Mouse (Mus musculus) gastrocnemius, postnatal 36 days (tissue): ENCODE measurements around the gene Gk2. TPM values are rescaled to one million over a fixed set of nuclear protein-coding genes. Genes with fewer than 3 reads are reported as not detected.

Experiments
- total RNA-seq, 2 experiments: library from RNA; stranded (reverse); gene quantifications; 2 replicates each; pipeline ENCODE4 v1.2.3; 2021

The Gk2 gene
- total RNA-seq, 2 experiments from 2014 or later, result not detected

Other genes starting within 250 kb of the Gk2 start
- not detected for gene Naa11, start 64.6 kb downstream of the Gk2 start, total RNA-seq